Mouse (Mus musculus) ES-E14 (cell line): Measurements from ENCODE around the gene Rassf7. TPM values are rescaled to one million over a fixed set of nuclear protein-coding genes. Genes with fewer than 3 reads are reported as not detected.
A peak's percentile ranks its signal among the peaks of the same experiment; 100 is the strongest.

Experiments
- DNase-seq: peaks from one replicate; pipeline ENCODE4 v3.0.0-alpha.2; 2013; ENCODE audit warnings: low read depth, low spot score
- H3K27ac ChIP-seq: 2 replicates; pipeline ENCODE4 v1.5.1; 2012; ENCODE audit warnings: low read depth, mild to moderate bottlenecking, low read length, moderate library complexity, mixed read lengths; ENCODE audit not compliant: poor library complexity, insufficient read depth, severe bottlenecking
- H3K36me3 ChIP-seq: 2 replicates; pipeline ENCODE4 v1.6.1; 2012; ENCODE audit warnings: mild to moderate bottlenecking, low read length, moderate library complexity, mixed read lengths; ENCODE audit not compliant: control insufficient read depth, poor library complexity, insufficient read depth, severe bottlenecking
- H3K4me1 ChIP-seq, 2 experiments: fragments of 150-350 bp in 1 of 2; sonication (generic) in 1 of 2; 2 replicates each; pipeline ENCODE4 v1.6.1; 2012; ENCODE audit warnings: low read length in 2 of 2, mild to moderate bottlenecking in 1 of 2, mixed read lengths in 1 of 2; ENCODE audit not compliant: control insufficient read depth in 2 of 2, insufficient read depth in 2 of 2, poor library complexity in 1 of 2
- H3K4me3 ChIP-seq, 2 experiments: fragments of 150-350 bp in 1 of 2; sonication (generic) in 1 of 2; 2 replicates each; pipeline ENCODE4 v1.5.1; 2012; ENCODE audit warnings: low read length in 2 of 2, low read depth in 1 of 2, mild to moderate bottlenecking in 1 of 2, mixed read lengths in 1 of 2; ENCODE audit not compliant: insufficient read depth in 1 of 2, poor library complexity in 1 of 2, severe bottlenecking in 1 of 2
- H3K9ac ChIP-seq: 2 replicates; pipeline ENCODE4 v1.6.1; 2012; ENCODE audit warnings: low read depth, mild to moderate bottlenecking, low read length, mixed read lengths; ENCODE audit not compliant: poor library complexity, insufficient read depth, severe bottlenecking
- H3K9me3 ChIP-seq: fragments of 150-350 bp; sonication (generic); 2 replicates; pipeline ENCODE4 v1.6.1; 2012; ENCODE audit warnings: low read depth, mild to moderate bottlenecking, low read length; ENCODE audit not compliant: control insufficient read depth, insufficient read depth
- CHD2 ChIP-seq: IDR thresholded peaks from 2 replicates; pipeline ENCODE4 v1.6.1; 2014; ENCODE audit warnings: mild to moderate bottlenecking, low read depth, low read length, inconsistent platforms
- HCFC1 ChIP-seq: IDR thresholded peaks from 2 replicates; pipeline ENCODE4 v1.6.1; 2012; ENCODE audit warnings: low read length, inconsistent platforms, borderline replicate concordance; ENCODE audit not compliant: insufficient read depth
- MAFK ChIP-seq: IDR thresholded peaks from 2 replicates; pipeline ENCODE4 v1.6.1; 2014; ENCODE audit warnings: mild to moderate bottlenecking, low read depth, low read length, inconsistent platforms; ENCODE audit not compliant: insufficient read depth
- ZC3H11A ChIP-seq: IDR thresholded peaks from 2 replicates; pipeline ENCODE4 v1.6.1; 2012; ENCODE audit warnings: low read depth, mild to moderate bottlenecking, inconsistent platforms, low read length, borderline replicate concordance
- ZNF384 ChIP-seq: IDR thresholded peaks from 2 replicates; pipeline ENCODE4 v1.6.1; 2012; ENCODE audit warnings: low read depth, low read length, inconsistent platforms
- in situ Hi-C, 2 experiments: fragments of 600-800 bp; cut with MboI; formaldehyde crosslinking; loops; one replicate each; pipeline ENCODE4 v1.15.1; 2025; ENCODE audit warnings: low sequenced_read_pairs in 2 of 2, inconsistent platforms in 1 of 2; ENCODE audit not compliant: unreplicated experiment in 2 of 2
- total RNA-seq: library from RNA; depleted of rRNA; stranded (reverse); fragments of 300-350 nt; gene quantifications from 2 replicates; pipeline ENCODE4 v1.2.3, GENCODE M21; 2012

Rassf7 gene
- total RNA-seq, 1 experiment = 32.2 TPM

- TF ChIP-seq ZNF384 (no peak), ZC3H11A (no peak), CHD2 (no peak), HCFC1 (no peak), MAFK (no peak)
- in situ Hi-C loops = loop anchor here in 1 of 2 experiments (10.0 kb wide), 1 partner anchor 325 kb away; the partner anchor contains the start of genes Odf3 and Scgb1c1
- Histone ChIP-seq H3K4me1 (peaks cover 5% of the 10 kb centered on the region in 2 experiments; a peak in 2 of 4 replicates), H3K9ac (no peak overlapping the region), H3K36me3 (peaks cover 2% of the 10 kb centered on the region; the same call in 1 of the 2 replicates), H3K27ac (no peak overlapping the region), H3K9me3 (no peaks in the 10 kb centered on the region), H3K4me3 (no peak overlapping the region)
- DNase-seq = no peak
These were observed 45.8 kb upstream of the Rassf7 start for GRCm38 (mm10) chr7:141169866-141170265.

GRCm38 (mm10) chr7:141172116-141173006 is 43.3 kb upstream of the Rassf7 start, which contains the start of gene Rnh1:
Gene Rnh1, minus strand, starts transcription at chr7:141172857.
- TF ChIP-seq CHD2 = peak; percentile 49; the same call in 1 of the 2 replicates
- no peak for TF ChIP-seq ZC3H11A
- TF ChIP-seq MAFK = no peak
- TF ChIP-seq ZNF384 = no peak
- peak; percentile 69; the same call in 1 of the 2 replicates for TF ChIP-seq HCFC1
- H3K27ac ChIP-seq = peak within 1 kb of the TSS; percentile 90
- H3K36me3 ChIP-seq = no peaks in the 10 kb centered on the region
- H3K4me3 ChIP-seq = peak within 1 kb of the TSS; percentile 84 to 85
- H3K4me1 ChIP-seq = peaks cover 5% of the 10 kb centered on the region in 2 experiments; a peak in 2 of 4 replicates
- H3K9ac ChIP-seq = peak within 1 kb of the TSS; percentile 94
- H3K9me3 ChIP-seq = no peaks in the 10 kb centered on the region
- in situ Hi-C loops = loop anchor here in 1 of 2 experiments (10.0 kb wide), 1 partner anchor 328 kb away; the partner anchor contains the start of genes Odf3 and Scgb1c1
- DNase-seq = peak; percentile 86

GRCm38 (mm10) chr7:141173323-141173850 is 42.3 kb upstream of the Rassf7 start:
- no peaks in the 10 kb centered on the region for H3K9me3 ChIP-seq
- 0 out of 4 replicates have a peak, but pooled peaks cover 0 to 1% of the 10 kb centered on the region in 2 experiments for H3K4me1 ChIP-seq
- in situ Hi-C loops = loop anchor here in 1 of 2 experiments (10.0 kb wide), 1 partner anchor 329 kb away; the partner anchor contains the start of genes Odf3 and Scgb1c1
- peak overlapping the region; percentile 94; the same call in 1 of the 2 replicates for H3K9ac ChIP-seq
- no peak overlapping the region for H3K27ac ChIP-seq
- H3K36me3 ChIP-seq = no peaks in the 10 kb centered on the region
- peak overlapping the region; percentile 84 to 85; a peak in 3 of 4 replicates for H3K4me3 ChIP-seq
- TF ChIP-seq CHD2 (no peak), HCFC1 (no peak), ZNF384 (no peak), MAFK (no peak), ZC3H11A (no peak)
- DNase-seq = no peak

GRCm38 (mm10) chr7:141175068-141175467 is 40.6 kb upstream of the Rassf7 start:
- H3K9me3 ChIP-seq = no peaks in the 10 kb centered on the region

More at GRCm38 (mm10) chr7:141175068-141175467, 40.6 kb upstream of the Rassf7 start:
- Histone ChIP-seq H3K9ac (no peak overlapping the region), H3K27ac (no peak overlapping the region), H3K4me3 (no peak overlapping the region), H3K36me3 (no peaks in the 10 kb centered on the region), H3K4me1 (0 out of 4 replicates have a peak, but pooled peaks cover 0 to 1% of the 10 kb centered on the region in 2 experiments)
- no peak for DNase-seq
- in situ Hi-C loops = loop anchor here in 1 of 2 experiments (10.0 kb wide), 1 partner anchor 330 kb away; the partner anchor contains the start of genes Odf3 and Scgb1c1
- TF ChIP-seq HCFC1 (no peak), ZNF384 (no peak), CHD2 (no peak), ZC3H11A (no peak), MAFK (no peak)
